Mouse (Mus musculus) liver, embryonic 16.5 days (tissue): ENCODE measurements around the gene Tmem150c. TPM values are rescaled to one million over a fixed set of nuclear protein-coding genes. Genes with fewer than 3 reads are reported as not detected.

Source experiments
- ATAC-seq: fragments of 200-750 bp; cut with Nextera tagmentation; 2 replicates; pipeline ENCODE4 v1.8.0; 2017; ENCODE audit warnings: low read depth, mild to moderate bottlenecking, moderate number of reproducible peaks, moderate library complexity
- H3K27ac ChIP-seq: fragments of 300-500 bp; sonication (generic); 2 replicates; pipeline ENCODE4 v1.5.1; 2014; ENCODE audit warnings: mild to moderate bottlenecking, low read length
- H3K27me3 ChIP-seq: fragments of 300-500 bp; sonication (generic); 2 replicates; pipeline ENCODE4 v1.6.1; 2014; ENCODE audit warnings: low read depth, low read length, mixed read lengths; ENCODE audit not compliant: control insufficient read depth, insufficient read depth
- H3K36me3 ChIP-seq: fragments of 300-500 bp; sonication (generic); 2 replicates; pipeline ENCODE4 v1.6.1; 2014; ENCODE audit warnings: mild to moderate bottlenecking; ENCODE audit not compliant: control insufficient read depth, insufficient read depth
- H3K4me1 ChIP-seq: fragments of 300-500 bp; sonication (generic); 2 replicates; pipeline ENCODE4 v1.6.1; 2014; ENCODE audit warnings: low read depth, low read length, mixed read lengths; ENCODE audit not compliant: control insufficient read depth
- H3K4me2 ChIP-seq: fragments of 300-500 bp; sonication (generic); 2 replicates; pipeline ENCODE4 v1.6.1; 2014; ENCODE audit warnings: low read depth, low read length, mixed read lengths
- H3K4me3 ChIP-seq: fragments of 300-500 bp; sonication (generic); 2 replicates; pipeline ENCODE4 v1.5.1; 2014; ENCODE audit warnings: low read depth, mild to moderate bottlenecking, low read length
- H3K9ac ChIP-seq: fragments of 300-500 bp; sonication (generic); 2 replicates; pipeline ENCODE4 v1.6.1; 2014; ENCODE audit warnings: low read depth, low read length
- H3K9me3 ChIP-seq: fragments of 300-500 bp; sonication (generic); replicated peaks from 2 replicates; pipeline ENCODE4 v1.6.1; 2016; ENCODE audit warnings: low read length; ENCODE audit not compliant: control insufficient read depth
- WGBS: fragments of 180-500 bp; shearing (Covaris S2); extraction: QIAGEN DNeasy Blood & Tissue Kit; methylation state at CpG from one replicate; pipeline ENCODE4 v1.1.7; 2014; ENCODE audit not compliant: insufficient replicate concordance; 5-methylcytosine and 5-hydroxymethylcytosine counted together
- polyA plus RNA-seq: library from polyadenylated mRNA; unstranded; fragments of >200 nt; fragmentation: Nextera tagmentation; extraction: Ambion mirVana; gene quantifications from 2 replicates; pipeline ENCODE4 v1.2.1, GENCODE M21; 2015

The Tmem150c gene
- polyA plus RNA-seq, 1 experiment from 2014 or later: 0.67 TPM

GRCm38 (mm10) chr5:100096955-100097354 lies 62.7 kb downstream of the Tmem150c start:
- ATAC-seq: no peak

GRCm38 (mm10) chr5:100091602-100092001 lies 68.0 kb downstream of the Tmem150c start:
- H3K4me3 ChIP-seq: no peak overlapping the region
- no peaks in the 10 kb centered on the region for H3K9me3 ChIP-seq
- no peaks in the 10 kb centered on the region for H3K27me3 ChIP-seq
- no peaks in the 10 kb centered on the region for H3K36me3 ChIP-seq
- 36% methylated on average over 17 of the region's 17 CpGs for WGBS
- H3K4me1 ChIP-seq: no peaks in the 10 kb centered on the region
- no peak overlapping the region for H3K4me2 ChIP-seq
- no peak overlapping the region for H3K27ac ChIP-seq
- ATAC-seq: no peak
- no peak overlapping the region for H3K9ac ChIP-seq

More at GRCm38 (mm10) chr5:100096955-100097354, 62.7 kb downstream of the Tmem150c start:
- Histone ChIP-seq H3K4me1 (no peaks in the 10 kb centered on the region), H3K9me3 (no peaks in the 10 kb centered on the region), H3K27me3 (no peaks in the 10 kb centered on the region), H3K4me3 (no peak overlapping the region), H3K9ac (no peak overlapping the region), H3K36me3 (no peaks in the 10 kb centered on the region), H3K4me2 (no peak overlapping the region), H3K27ac (no peak overlapping the region)
- WGBS: 54% methylated on average over 5 of the region's 5 CpGs

- 53% methylated on average over 10 of the region's 10 CpGs for WGBS
- Histone ChIP-seq H3K4me1 (no peaks in the 10 kb centered on the region), H3K9me3 (no peaks in the 10 kb centered on the region), H3K27me3 (no peaks in the 10 kb centered on the region), H3K4me2 (no peak overlapping the region), H3K4me3 (no peak overlapping the region), H3K27ac (no peak overlapping the region), H3K36me3 (no peaks in the 10 kb centered on the region), H3K9ac (no peak overlapping the region)
- ATAC-seq: no peak
Observed at GRCm38 (mm10) chr5:100091263-100091594, 68.4 kb downstream of the Tmem150c start.

GRCm38 (mm10) chr5:100090515-100091262 lies 68.9 kb downstream of the Tmem150c start:
- H3K4me2 ChIP-seq: no peak overlapping the region
- H3K9me3 ChIP-seq: no peaks in the 10 kb centered on the region
- WGBS: 51% methylated on average over 12 of the region's 12 CpGs
- no peaks in the 10 kb centered on the region for H3K27me3 ChIP-seq
- H3K4me1 ChIP-seq: no peaks in the 10 kb centered on the region
- H3K4me3 ChIP-seq: no peak overlapping the region
- H3K27ac ChIP-seq: no peak overlapping the region
- H3K36me3 ChIP-seq: no peaks in the 10 kb centered on the region
- no peak for ATAC-seq
- H3K9ac ChIP-seq: no peak overlapping the region

GRCm38 (mm10) chr5:100085097-100085496 lies 74.5 kb downstream of the Tmem150c start:
- Histone ChIP-seq H3K27me3 (no peaks in the 10 kb centered on the region), H3K4me1 (no peaks in the 10 kb centered on the region), H3K4me2 (no peak overlapping the region), H3K4me3 (no peak overlapping the region), H3K9me3 (no peaks in the 10 kb centered on the region), H3K36me3 (no peaks in the 10 kb centered on the region), H3K27ac (no peak overlapping the region), H3K9ac (no peak overlapping the region)
- ATAC-seq: no peak
- 65% methylated on average over 8 of the region's 8 CpGs for WGBS

GRCm38 (mm10) chr5:100083953-100084562 lies 75.5 kb downstream of the Tmem150c start:
- H3K9ac ChIP-seq: no peak overlapping the region
- no peaks in the 10 kb centered on the region for H3K9me3 ChIP-seq
- H3K4me1 ChIP-seq: no peaks in the 10 kb centered on the region
- H3K36me3 ChIP-seq: no peaks in the 10 kb centered on the region
- H3K4me2 ChIP-seq: no peak overlapping the region
- no peak overlapping the region for H3K4me3 ChIP-seq
- no peaks in the 10 kb centered on the region for H3K27me3 ChIP-seq
- no peak for ATAC-seq
- WGBS: 68% methylated on average over 12 of the region's 12 CpGs
- H3K27ac ChIP-seq: no peak overlapping the region

GRCm38 (mm10) chr5:100082006-100082405 lies 77.6 kb downstream of the Tmem150c start:
- Histone ChIP-seq H3K36me3 (no peaks in the 10 kb centered on the region), H3K9ac (no peak overlapping the region), H3K27ac (no peak overlapping the region), H3K9me3 (no peaks in the 10 kb centered on the region), H3K27me3 (no peaks in the 10 kb centered on the region), H3K4me2 (no peak overlapping the region), H3K4me1 (no peaks in the 10 kb centered on the region), H3K4me3 (no peak overlapping the region)
- 27% methylated on average over 4 of the region's 4 CpGs for WGBS
- ATAC-seq: no peak

GRCm38 (mm10) chr5:100079931-100080275 lies 79.7 kb downstream of the Tmem150c start:
- Histone ChIP-seq H3K4me2 (no peak overlapping the region), H3K4me3 (no peak overlapping the region), H3K27me3 (no peaks in the 10 kb centered on the region), H3K27ac (no peak overlapping the region), H3K4me1 (no peaks in the 10 kb centered on the region), H3K9me3 (no peaks in the 10 kb centered on the region), H3K9ac (no peak overlapping the region), H3K36me3 (no peaks in the 10 kb centered on the region)
- ATAC-seq: no peak
- 59% methylated on average over 8 of the region's 8 CpGs for WGBS

- ATAC-seq: no peak
- Histone ChIP-seq H3K4me1 (no peaks in the 10 kb centered on the region), H3K4me2 (peak overlapping the region; percentile 51), H3K4me3 (peak overlapping the region; percentile 26; the same call in 1 of the 2 replicates), H3K27me3 (no peaks in the 10 kb centered on the region), H3K27ac (no peak overlapping the region), H3K9me3 (no peaks in the 10 kb centered on the region), H3K9ac (no peak overlapping the region), H3K36me3 (no peaks in the 10 kb centered on the region)
- whole genome bisulfite sequencing: 28% methylated on average over 36 of the region's 36 CpGs
Observed at GRCm38 (mm10) chr5:100079040-100079930, 80.3 kb downstream of the Tmem150c start.
